Mouse (Mus musculus): ENCODE measurements at regions not wholly inside any gene's neighbourhood (a gene's known extent, or its start where the extent isn't known, plus 50 kb on each side); places are given as distances from the start of the nearest gene placed in this dataset.

DNA sequence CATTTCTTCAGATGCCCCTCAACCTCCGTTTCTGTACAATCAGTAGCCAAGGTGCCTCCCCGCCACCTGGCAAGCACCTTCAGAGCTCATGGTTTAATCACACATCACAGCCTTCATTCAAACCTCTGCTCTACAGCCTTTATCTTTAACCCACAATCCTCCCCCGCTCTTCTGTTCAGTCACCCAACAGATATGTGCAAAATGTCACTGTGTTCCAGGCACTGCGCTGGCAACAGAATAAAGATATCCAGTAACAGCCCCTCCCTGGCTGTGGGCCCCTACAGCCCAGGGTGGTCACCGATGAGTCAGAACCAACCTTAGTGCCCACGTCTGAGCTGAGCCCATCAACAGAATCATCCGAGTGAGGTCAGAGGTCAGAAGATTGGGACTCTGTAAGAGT is 54.3 kb upstream of the Ddr1 start:
- TF ChIP-seq CTCF (IDR thresholded peaks at IDR 0.05; ENCODE audit: low read depth, low read length) (no peak), POLR2A (IDR thresholded peaks at IDR 0.05; ENCODE audit: extremely low read depth, insufficient read depth, low read length) (no peak)
